In genomic region chr16:32098897-32099637, GRCm38 (mm10) we compare ENCODE assay signal across 8 mouse cellular contexts. TPM values are rescaled to one million over a fixed set of nuclear protein-coding genes. Genes with fewer than 3 reads are reported as not detected.
A peak's percentile ranks its signal among the peaks of the same experiment; 100 is the strongest.
DNase-seq lines count a peak whose midpoint lies in the region; ATAC-seq lines count a peak whose summit lies in the region.

No protein-coding gene starts in this region.

- H3K27ac ChIP-seq in heart, embryonic 14.5 days (replicated peaks in 1 of 2; ENCODE audit: control insufficient read depth in 1 of 2, insufficient read depth in 1 of 2, low read depth in 2 of 2, low read length in 2 of 2): peak overlapping the region; percentile 79 to 83
- H3K27ac ChIP-seq in hindbrain, embryonic 11.5 days (ENCODE audit: low read depth, low read length): peak overlapping the region; percentile 63

- H3K9me3 ChIP-seq in heart, embryonic 14.5 days (ENCODE audit: control insufficient read depth, low read length): no peaks in the 10 kb centered on the region
- H3K9me3 ChIP-seq in hindbrain, embryonic 11.5 days (ENCODE audit: control insufficient read depth, low read length): no peaks in the 10 kb centered on the region

- peaks cover 0 to 12% of the 10 kb centered on the region in 2 experiments; a peak in 2 of 4 replicates for H3K4me1 ChIP-seq in heart, embryonic 14.5 days (ENCODE audit: control insufficient read depth in 2 of 2, insufficient read depth in 2 of 2, low read length in 2 of 2)
- no peaks in the 10 kb centered on the region for H3K4me1 ChIP-seq in hindbrain, embryonic 11.5 days (replicated peaks; ENCODE audit: control insufficient read depth, insufficient read depth, low read length)

- ATAC-seq in heart, embryonic 14.5 days (ENCODE audit: insufficient number of reproducible peaks, insufficient read depth, low FRiP score, low read depth): peak; percentile 55
- ATAC-seq in hindbrain, embryonic 11.5 days (ENCODE audit: low FRiP score): peak; percentile 89
- ATAC-seq in megakaryocyte-erythroid progenitor cell, adult 5-6 weeks (replicated peaks; ENCODE audit: low FRiP score, low TSS enrichment, poor library complexity, severe bottlenecking): peak; percentile 56

- peaks cover 18% of the 10 kb centered on the region for H3K36me3 ChIP-seq in heart, embryonic 14.5 days (ENCODE audit: control insufficient read depth, insufficient read depth, low read length)
- peaks cover 6% of the 10 kb centered on the region; the same call in 1 of the 2 replicates for H3K36me3 ChIP-seq in hindbrain, embryonic 11.5 days (ENCODE audit: control insufficient read depth, insufficient read depth, low read length)

- under 1% methylated on average over 39 of the region's 39 CpGs for WGBS in heart, embryonic 14.5 days
- WGBS in hindbrain, embryonic 11.5 days: 0% methylated on average over 39 of the region's 39 CpGs

- H3K4me2 ChIP-seq in heart, embryonic 14.5 days (ENCODE audit: low read length): peak overlapping the region; percentile 70
- H3K4me2 ChIP-seq in hindbrain, embryonic 11.5 days (replicated peaks; ENCODE audit: low read depth, low read length): peak overlapping the region; percentile 71

- H3K9ac ChIP-seq in heart, embryonic 14.5 days (ENCODE audit: low read length): peak overlapping the region; percentile 86
- H3K9ac ChIP-seq in hindbrain, embryonic 11.5 days (ENCODE audit: low read depth, low read length): peak overlapping the region; percentile 94

- intact Hi-C loops in heart, postnatal 25 days (cut with DNase I): loop anchor here (2.0 kb wide), 1 partner anchor 14 kb away; no protein-coding TSS in a partner anchor

- no peaks in the 10 kb centered on the region for H3K27me3 ChIP-seq in heart, embryonic 14.5 days (ENCODE audit: control insufficient read depth, insufficient read depth, low read length)
- no peaks in the 10 kb centered on the region for H3K27me3 ChIP-seq in hindbrain, embryonic 11.5 days (ENCODE audit: control insufficient read depth, insufficient read depth, low read length)

- no peak for DNase-seq in heart, postnatal 25 days (ENCODE audit: low spot score)
- DNase-seq in adipocyte (ENCODE audit: low spot score): peak; percentile 34
- no peak for DNase-seq in hindbrain, embryonic 11.5 days (ENCODE audit: low spot score)
- no peak for DNase-seq in layer of hippocampus, adult 18-20 months (ENCODE audit: low spot score in 2 of 2)
- no peak for DNase-seq in adrenal gland, adult 18-20 months (ENCODE audit: low spot score in 2 of 2)
- no peak for DNase-seq in kidney, postnatal 25 days

- peak overlapping the region; percentile 78 to 86 for H3K4me3 ChIP-seq in heart, embryonic 14.5 days (ENCODE audit: control insufficient read depth in 1 of 2, insufficient read depth in 1 of 2, low read depth in 1 of 2, low read length in 2 of 2)
- peak overlapping the region; percentile 97 for H3K4me3 ChIP-seq in hindbrain, embryonic 11.5 days (ENCODE audit: low read depth, low read length)

RNA-seq across cellular contexts. Expression of gene Pigx, which starts 0.5 kb away (rescaled TPM):
- polyA plus RNA-seq in heart, embryonic 14.5 days (2014; fragmentation: Nextera tagmentation; extraction: Ambion mirVana): 74.4 and 91.6 TPM in 2 replicates
- total RNA-seq in heart, postnatal 25 days (2021): 10 to 100 TPM; 19.2 to 21.9 TPM
- polyA plus RNA-seq in hindbrain, embryonic 11.5 days (2014; fragmentation: Nextera tagmentation; extraction: Ambion mirVana): 147 and 150 TPM in 2 replicates
- total RNA-seq in megakaryocyte-erythroid progenitor cell, adult 5-6 weeks (2014; fragmentation: Nextera tagmentation): 31.9 and 53.7 TPM in 2 replicates
- total RNA-seq in megakaryocyte-erythroid progenitor cell, adult 5-6 weeks (2017): 24.8 and 43.2 TPM in 2 replicates
- total RNA-seq in layer of hippocampus, adult 18-20 months (2021): 10 to 100 TPM; 23.4 to 25.2 TPM
- 10 to 100 TPM; 29.2 to 30.3 TPM for total RNA-seq in adrenal gland, adult 18-20 months (2021)

RNA-seq across cellular contexts. Expression of gene Cep19, which starts 0.5 kb away (rescaled TPM):
- 18.5 and 25.0 TPM in 2 replicates for polyA plus RNA-seq in heart, embryonic 14.5 days (2014; fragmentation: Nextera tagmentation; extraction: Ambion mirVana)
- total RNA-seq in heart, postnatal 25 days (2021): 10 to 100 TPM in 1 of 2 experiments, 1 to 10 TPM in 1; 8.9 to 10.9 TPM
- 47.5 and 47.7 TPM in 2 replicates for polyA plus RNA-seq in hindbrain, embryonic 11.5 days (2014; fragmentation: Nextera tagmentation; extraction: Ambion mirVana)
- 8.0 and 11.6 TPM in 2 replicates for total RNA-seq in megakaryocyte-erythroid progenitor cell, adult 5-6 weeks (2014; fragmentation: Nextera tagmentation)
- total RNA-seq in megakaryocyte-erythroid progenitor cell, adult 5-6 weeks (2017): 11.7 and 19.5 TPM in 2 replicates
- total RNA-seq in layer of hippocampus, adult 18-20 months (2021): 10 to 100 TPM; 65.8 to 66.3 TPM
- 1 to 10 TPM; 8.4 to 9.2 TPM for total RNA-seq in adrenal gland, adult 18-20 months (2021)

RNA-seq across cellular contexts. Expression of gene Pak2, which starts 19.9 kb away (rescaled TPM):
- polyA plus RNA-seq in heart, embryonic 14.5 days (2014; fragmentation: Nextera tagmentation; extraction: Ambion mirVana): 23.5 and 26.2 TPM in 2 replicates
- 10 to 100 TPM; 24.7 to 27.7 TPM for total RNA-seq in heart, postnatal 25 days (2021)
- 46.4 and 48.0 TPM in 2 replicates for polyA plus RNA-seq in hindbrain, embryonic 11.5 days (2014; fragmentation: Nextera tagmentation; extraction: Ambion mirVana)
- 29.9 and 48.9 TPM in 2 replicates for total RNA-seq in megakaryocyte-erythroid progenitor cell, adult 5-6 weeks (2014; fragmentation: Nextera tagmentation)
- total RNA-seq in megakaryocyte-erythroid progenitor cell, adult 5-6 weeks (2017): 39.2 and 44.8 TPM in 2 replicates
- 10 to 100 TPM; 28.7 to 29.8 TPM for total RNA-seq in layer of hippocampus, adult 18-20 months (2021)
- total RNA-seq in adrenal gland, adult 18-20 months (2021): 10 to 100 TPM; 59.2 to 65.6 TPM
